Mouse (Mus musculus): Measurements from ENCODE around the gene 1700001P01Rik. TPM values are rescaled to one million over a fixed set of nuclear protein-coding genes. Genes with fewer than 3 reads are reported as not detected.

1700001P01Rik gene
- polyA plus RNA-seq, 1 experiment from 2014 or later = 0.84 TPM

GRCm38 (mm10) chr11:97723709-97724108, 52.0 kb downstream of the 1700001P01Rik start:
- Histone ChIP-seq H3K9me3 (0 out of 2 replicates have a peak, but pooled peaks cover 5% of the 10 kb centered on the region), H3K4me1 (no peaks in the 10 kb centered on the region), H3K4me3 (no peak overlapping the region), H3K36me3 (peaks cover 99% of the 10 kb centered on the region), H3K27ac (no peak overlapping the region), H3K27me3 (no peaks in the 10 kb centered on the region), H3K9ac (no peak overlapping the region), H3K4me2 (no peak overlapping the region)
- ATAC-seq (ENCODE audit: insufficient number of reproducible peaks, insufficient read depth, low FRiP score, low TSS enrichment, low read depth) = no peak
- 84% methylated on average over 7 of the region's 7 CpGs for WGBS

Small RNA genes within 50 kb of the gene (microRNA-seq; reads per million reads assigned to microRNA genes)
- not detected for gene Mir8102

Other genes with a start within 250 kb of the 1700001P01Rik start
- gene Srcin1, start 199.7 kb downstream of the 1700001P01Rik start, polyA plus RNA-seq (2015; fragmentation: Nextera tagmentation; extraction: Ambion mirVana) = 0.76 and 1.2 TPM in 2 replicates
- gene Epop, start 146.2 kb downstream of the 1700001P01Rik start, polyA plus RNA-seq (2015; fragmentation: Nextera tagmentation; extraction: Ambion mirVana) = 4.3 and 7.2 TPM in 2 replicates
- gene Mllt6, start 112.5 kb downstream of the 1700001P01Rik start, polyA plus RNA-seq (2015; fragmentation: Nextera tagmentation; extraction: Ambion mirVana) = 3.1 and 3.3 TPM in 2 replicates
- 12.5 and 13.4 TPM in 2 replicates for gene Cisd3, start 90.1 kb downstream of the 1700001P01Rik start, polyA plus RNA-seq (2015; fragmentation: Nextera tagmentation; extraction: Ambion mirVana)
- 17.2 and 20.9 TPM in 2 replicates for gene Pcgf2, start 75.4 kb downstream of the 1700001P01Rik start, polyA plus RNA-seq (2015; fragmentation: Nextera tagmentation; extraction: Ambion mirVana)
- 443 and 487 TPM in 2 replicates for gene Psmb3, start 72.5 kb downstream of the 1700001P01Rik start, polyA plus RNA-seq (2015; fragmentation: Nextera tagmentation; extraction: Ambion mirVana)
- gene Pip4k2b, start 31.2 kb downstream of the 1700001P01Rik start, polyA plus RNA-seq (2015; fragmentation: Nextera tagmentation; extraction: Ambion mirVana) = 2.3 and 3.1 TPM in 2 replicates
- gene Cwc25, start 9.4 kb downstream of the 1700001P01Rik start, polyA plus RNA-seq (2015; fragmentation: Nextera tagmentation; extraction: Ambion mirVana) = 22.5 and 23.3 TPM in 2 replicates
- gene Rpl23, start 6.5 kb upstream of the 1700001P01Rik start, polyA plus RNA-seq (2015; fragmentation: Nextera tagmentation; extraction: Ambion mirVana) = 596 and 632 TPM in 2 replicates
- 122 and 131 TPM in 2 replicates for gene Lasp1, start 23.1 kb upstream of the 1700001P01Rik start, polyA plus RNA-seq (2015; fragmentation: Nextera tagmentation; extraction: Ambion mirVana)
- gene B230217C12Rik, start 64.9 kb upstream of the 1700001P01Rik start, polyA plus RNA-seq (2015; fragmentation: Nextera tagmentation; extraction: Ambion mirVana) = 10.5 and 11.8 TPM in 2 replicates
- 0.66 and 0.84 TPM in 2 replicates for gene Fbxo47, start 108.2 kb upstream of the 1700001P01Rik start, polyA plus RNA-seq (2015; fragmentation: Nextera tagmentation; extraction: Ambion mirVana)
- gene Plxdc1, start 210.5 kb upstream of the 1700001P01Rik start, polyA plus RNA-seq (2015; fragmentation: Nextera tagmentation; extraction: Ambion mirVana) = 0.18 and 0.34 TPM in 2 replicates
- gene Arl5c, start 220.3 kb upstream of the 1700001P01Rik start, polyA plus RNA-seq (2015; fragmentation: Nextera tagmentation; extraction: Ambion mirVana) = 9.6 and 14.7 TPM in 2 replicates
- 16.6 and 17.3 TPM in 2 replicates for gene Cacnb1, start 247.1 kb upstream of the 1700001P01Rik start, polyA plus RNA-seq (2015; fragmentation: Nextera tagmentation; extraction: Ambion mirVana)

Data from embryonic facial prominence, embryonic 13.5 days (tissue).